Mouse (Mus musculus) splenic B cell, adult 2 months (primary cell): ENCODE measurements around the gene Ptger1.

ENCODE experiments used
- DNase-seq: peaks from one replicate; pipeline ENCODE4 v3.0.0-alpha.2; 2011; ENCODE audit warnings: low read depth, low spot score
- H3K27me3 ChIP-seq: 2 replicates; pipeline ENCODE4 v1.6.1; 2012; ENCODE audit warnings: mild to moderate bottlenecking, low read length, moderate library complexity, mixed read lengths; ENCODE audit not compliant: control insufficient read depth, poor library complexity, insufficient read depth, severe bottlenecking
- H3K36me3 ChIP-seq: 2 replicates; pipeline ENCODE4 v1.6.1; 2012; ENCODE audit warnings: mild to moderate bottlenecking, low read length, moderate library complexity, mixed read lengths; ENCODE audit not compliant: control insufficient read depth, poor library complexity, insufficient read depth, severe bottlenecking

Gene Ptger1

GRCm38 (mm10) chr8:83649699-83650098 lies 16.8 kb upstream of the Ptger1 start:
- no peaks in the 10 kb centered on the region for H3K36me3 ChIP-seq
- no peak for DNase-seq
- H3K27me3 ChIP-seq: no peaks in the 10 kb centered on the region

- DNase-seq: peak; percentile 97
- Histone ChIP-seq H3K36me3 (no peaks in the 10 kb centered on the region), H3K27me3 (no peaks in the 10 kb centered on the region)
These were observed 14.3 kb upstream of the Ptger1 start, which contains the start of gene Gipc1 for GRCm38 (mm10) chr8:83652030-83652743. Gipc1 (plus strand) TSS chr8:83652677.

DNA sequence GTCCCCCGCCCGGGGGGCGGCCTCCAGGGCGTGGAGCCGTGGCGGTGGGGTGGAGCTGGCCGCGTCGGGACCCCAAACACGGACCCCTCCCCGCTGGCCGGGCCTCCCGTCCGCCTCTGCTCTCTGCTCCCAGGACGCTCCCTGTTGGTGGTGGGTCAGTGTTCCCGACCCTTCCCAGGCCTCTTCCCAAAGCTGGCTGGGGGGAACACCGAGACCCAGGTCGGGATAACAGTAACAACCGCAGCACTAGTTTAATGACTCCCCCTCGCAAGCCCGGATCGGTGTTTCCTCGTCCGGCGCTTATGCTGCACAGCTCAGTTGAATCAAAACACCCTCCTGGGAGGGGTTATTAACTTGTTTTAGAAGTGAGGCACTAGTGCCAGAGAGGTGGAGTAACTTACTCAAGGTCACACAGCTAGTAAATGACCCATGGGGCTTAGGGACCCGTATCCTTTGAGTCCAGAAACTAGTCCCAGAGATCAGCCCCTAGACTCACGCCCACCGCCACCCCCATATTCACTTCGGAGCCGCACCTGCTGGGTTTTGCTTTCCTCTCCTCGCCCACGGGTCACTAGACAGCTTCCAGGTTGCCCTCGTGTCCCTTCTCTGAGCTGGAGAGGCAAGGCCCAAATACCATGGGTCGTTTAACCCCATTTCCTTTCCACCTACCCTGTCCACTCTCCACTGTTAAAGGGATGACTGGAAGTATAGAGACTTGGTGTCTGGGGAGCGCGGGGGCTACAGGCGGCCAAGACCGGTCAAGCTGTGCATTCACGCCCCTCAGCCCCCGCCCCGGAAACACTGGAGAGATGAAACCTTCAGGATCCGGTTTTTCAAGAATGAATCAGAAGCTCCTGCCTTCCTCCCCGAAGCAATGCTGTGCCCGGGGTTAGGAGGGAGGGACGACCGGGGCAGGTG lies 13.5 kb upstream of the Ptger1 start:
- H3K36me3 ChIP-seq: no peaks in the 10 kb centered on the region
- DNase-seq: no peak
- H3K27me3 ChIP-seq: no peaks in the 10 kb centered on the region

DNA sequence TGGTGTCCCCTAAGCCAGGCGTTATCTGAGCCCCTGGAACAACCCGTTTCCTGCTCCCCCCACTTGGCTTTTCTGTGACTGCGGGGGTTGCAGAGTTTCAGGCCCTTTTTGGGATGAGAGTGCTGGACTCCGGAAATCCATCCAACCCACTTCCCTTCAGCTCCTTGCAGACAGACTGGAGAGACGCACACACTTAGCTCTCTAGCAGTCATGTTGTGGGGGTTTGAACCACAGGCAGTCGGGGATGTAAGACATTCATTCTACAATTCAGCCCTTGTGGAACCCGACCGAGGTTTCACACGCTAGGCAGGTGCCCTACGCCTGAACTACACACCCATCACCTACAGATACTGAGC lies 12.8 kb upstream of the Ptger1 start:
- no peaks in the 10 kb centered on the region for H3K36me3 ChIP-seq
- DNase-seq: no peak
- H3K27me3 ChIP-seq: no peaks in the 10 kb centered on the region

GRCm38 (mm10) chr8:83654725-83655124 lies 11.8 kb upstream of the Ptger1 start:
- Histone ChIP-seq H3K27me3 (no peaks in the 10 kb centered on the region), H3K36me3 (no peaks in the 10 kb centered on the region)
- DNase-seq: no peak

DNA sequence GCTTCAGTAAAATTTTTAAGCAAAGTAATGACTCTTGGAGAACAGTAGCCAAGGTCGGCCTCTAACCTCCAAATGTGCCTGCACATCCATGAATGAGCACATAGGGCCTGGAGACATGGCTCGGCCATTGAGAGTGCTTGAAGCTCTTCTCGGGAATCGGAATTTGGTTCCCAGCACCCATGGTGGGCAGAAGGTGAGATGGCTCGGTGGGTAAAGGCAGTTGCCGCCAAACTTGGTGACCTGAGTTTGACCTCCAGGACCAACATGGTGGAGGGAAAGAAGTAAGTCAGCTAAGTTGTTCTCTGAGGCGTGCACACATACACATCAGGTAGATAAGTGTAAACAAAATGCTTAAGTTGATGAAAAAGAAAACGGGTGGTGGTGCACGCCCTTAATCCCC lies 10.4 kb upstream of the Ptger1 start:
- DNase-seq: no peak
- Histone ChIP-seq H3K27me3 (no peaks in the 10 kb centered on the region), H3K36me3 (no peaks in the 10 kb centered on the region)

DNA sequence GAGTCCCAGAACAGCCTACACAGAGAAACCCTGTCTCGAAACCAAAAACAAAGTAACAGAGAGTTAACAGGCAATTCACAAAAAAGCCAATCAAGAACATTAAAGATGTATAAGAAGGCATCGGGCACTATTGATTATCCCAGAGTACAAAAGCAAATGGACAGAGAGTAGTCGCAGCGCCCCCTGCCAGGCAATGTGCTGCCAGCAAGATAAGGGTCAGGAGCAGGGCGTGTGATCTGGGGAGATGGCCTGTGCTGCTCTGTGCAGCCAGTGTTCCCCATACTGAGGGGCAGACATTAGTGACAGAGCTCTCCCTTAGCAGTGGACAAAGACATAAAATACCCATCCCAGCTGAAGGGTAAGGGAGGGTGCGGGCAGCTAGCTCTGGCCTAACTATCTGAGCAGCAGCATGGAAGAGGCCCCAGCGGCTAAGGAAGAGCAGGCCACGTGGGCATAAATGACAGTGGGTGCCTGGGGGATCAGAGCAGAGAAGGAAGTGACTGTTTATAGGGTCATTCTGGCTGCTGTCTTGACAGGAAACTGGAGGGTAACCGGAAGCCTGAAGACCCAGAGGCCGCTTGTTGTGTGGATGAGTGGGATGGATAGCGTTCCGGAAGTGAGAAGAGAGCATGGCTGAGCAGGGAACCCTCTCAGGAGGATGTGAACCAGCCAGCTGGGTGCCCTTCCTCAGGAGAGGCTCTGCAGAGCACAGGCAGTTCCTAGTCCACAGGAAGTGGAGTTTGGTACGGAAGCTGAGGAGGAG lies 9.8 kb upstream of the Ptger1 start:
- H3K27me3 ChIP-seq: no peaks in the 10 kb centered on the region
- no peaks in the 10 kb centered on the region for H3K36me3 ChIP-seq
- no peak for DNase-seq

GRCm38 (mm10) chr8:83660545-83660944 lies 5.9 kb upstream of the Ptger1 start:
- Histone ChIP-seq H3K36me3 (no peaks in the 10 kb centered on the region), H3K27me3 (no peaks in the 10 kb centered on the region)
- DNase-seq: no peak

GRCm38 (mm10) chr8:83660995-83661680 lies 5.3 kb upstream of the Ptger1 start:
- Histone ChIP-seq H3K36me3 (no peaks in the 10 kb centered on the region), H3K27me3 (no peaks in the 10 kb centered on the region)
- DNase-seq: no peak

- DNase-seq: peak; percentile 93
- Histone ChIP-seq H3K36me3 (no peaks in the 10 kb centered on the region), H3K27me3 (no peaks in the 10 kb centered on the region)
These were observed 4.1 kb upstream of the Ptger1 start for GRCm38 (mm10) chr8:83662421-83662826.

GRCm38 (mm10) chr8:83664096-83664495 lies 2.4 kb upstream of the Ptger1 start:
- DNase-seq: no peak
- no peaks in the 10 kb centered on the region for H3K36me3 ChIP-seq
- no peaks in the 10 kb centered on the region for H3K27me3 ChIP-seq

DNA sequence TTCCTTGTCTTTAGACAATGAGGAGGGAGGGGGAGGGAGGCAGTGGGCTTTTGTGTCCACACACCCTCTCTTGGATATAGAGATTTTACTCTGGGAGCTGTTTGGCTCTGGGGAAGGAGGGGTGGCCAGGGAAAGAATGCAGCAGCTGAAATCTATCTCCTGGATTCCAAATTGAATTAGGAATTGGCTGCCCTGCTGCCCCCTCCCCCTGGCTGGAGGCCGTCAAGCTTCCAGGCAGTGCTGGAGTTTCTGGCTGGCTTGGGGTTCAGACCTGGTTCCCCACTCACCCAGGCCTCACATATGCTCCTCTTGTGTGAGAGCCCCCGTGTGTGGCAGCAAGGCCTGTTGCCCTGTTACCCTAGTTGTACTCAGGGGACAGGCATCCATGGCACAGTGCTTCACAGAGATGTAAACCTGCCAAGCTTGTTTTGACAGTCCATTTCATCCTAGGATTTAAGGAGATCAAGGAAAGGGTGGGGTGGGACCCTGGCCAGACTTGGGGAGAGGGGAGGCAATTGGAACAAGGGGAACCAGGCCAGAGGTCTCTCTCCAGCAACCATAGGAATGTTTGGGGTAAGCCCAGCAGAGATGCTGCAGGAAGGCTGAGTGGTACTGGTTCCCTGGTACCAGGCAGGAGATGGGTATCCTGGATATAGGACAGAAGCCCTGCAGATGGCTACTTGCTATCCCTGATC lies 1.4 kb upstream of the Ptger1 start:
- H3K36me3 ChIP-seq: no peaks in the 10 kb centered on the region
- no peaks in the 10 kb centered on the region for H3K27me3 ChIP-seq
- DNase-seq: no peak

- Histone ChIP-seq H3K36me3 (no peaks in the 10 kb centered on the region; the same call in 1 of the 2 replicates), H3K27me3 (no peaks in the 10 kb centered on the region)
- no peak for DNase-seq
These were observed 372 bp downstream of the Ptger1 start for GRCm38 (mm10) chr8:83666866-83667234.

DNA sequence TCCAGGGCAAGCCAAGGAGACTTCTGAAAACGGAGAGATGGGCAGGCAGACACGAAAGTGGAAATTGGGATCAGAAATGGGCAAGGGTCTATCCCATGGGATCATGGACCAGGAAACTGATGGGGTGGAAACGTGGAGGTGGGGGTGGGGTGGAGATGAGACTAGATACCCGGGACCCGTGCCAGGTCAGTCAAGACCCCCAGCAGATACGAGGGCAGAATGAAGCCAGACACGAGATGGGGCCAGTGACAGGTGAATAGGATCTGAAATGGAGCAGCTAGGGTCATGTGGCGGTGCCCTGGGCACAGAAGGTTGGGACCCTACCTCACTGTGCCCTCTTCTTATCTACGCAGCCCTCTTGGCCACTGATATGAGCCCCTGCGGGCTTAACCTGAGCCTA lies 1.0 kb downstream of the Ptger1 start:
- Histone ChIP-seq H3K27me3 (no peaks in the 10 kb centered on the region), H3K36me3 (peaks cover 4% of the 10 kb centered on the region; the same call in 1 of the 2 replicates)
- no peak for DNase-seq
